In the genomic region with DNA sequence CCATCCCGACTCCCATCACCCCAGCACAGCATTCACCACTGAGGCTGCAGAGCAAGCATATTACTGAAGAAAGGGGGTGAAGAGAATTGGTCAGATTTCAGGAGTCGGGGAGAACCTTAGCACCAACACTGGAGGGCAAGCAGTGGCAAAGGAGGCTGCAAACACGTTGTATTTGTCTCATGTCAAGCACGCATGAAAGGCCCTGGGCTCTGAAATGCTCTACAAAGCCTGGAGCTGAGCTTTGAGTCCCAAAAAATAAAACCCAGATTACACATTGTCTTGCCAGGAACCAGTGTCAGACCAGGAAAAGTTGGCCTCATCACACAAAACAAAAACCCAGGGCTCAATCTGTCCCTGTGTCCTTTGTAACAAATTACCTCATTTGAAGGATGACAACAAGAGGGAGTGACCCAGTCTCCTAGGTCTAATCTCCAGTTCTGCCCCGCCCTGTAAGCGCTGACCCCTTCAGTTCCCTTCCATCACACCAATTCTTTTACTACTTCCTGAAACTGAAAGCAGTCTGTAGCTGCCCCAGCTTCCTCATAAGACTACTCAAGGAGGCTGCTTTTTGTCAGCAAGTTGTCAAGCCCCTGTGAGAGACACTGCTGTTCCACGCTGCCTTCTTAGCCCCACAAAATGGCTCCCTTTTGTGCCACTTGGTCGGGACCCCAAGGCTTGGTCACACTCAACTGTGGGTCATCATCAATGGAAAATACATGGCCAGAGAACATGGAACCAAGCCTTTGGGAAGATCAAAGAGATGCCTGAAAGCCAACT, we compare ENCODE assay signal across 8 mouse cellular contexts. TPM values are rescaled to one million over a fixed set of nuclear protein-coding genes. Genes with fewer than 3 reads are reported as not detected.
A peak's percentile ranks its signal among the peaks of the same experiment; 100 is the strongest.
DNase-seq lines count a peak whose midpoint lies in the region; ATAC-seq and TF ChIP-seq lines count a peak whose summit lies in the region.

No protein-coding gene starts in this region.

- no peaks in the 10 kb centered on the region for H3K9me3 ChIP-seq in kidney, embryonic 14.5 days (ENCODE audit: control insufficient read depth, low read length)
- H3K9me3 ChIP-seq in hindbrain, embryonic 13.5 days: no peaks in the 10 kb centered on the region
- H3K9me3 ChIP-seq in lung, postnatal 0 days (ENCODE audit: low read length): no peaks in the 10 kb centered on the region

- TF ChIP-seq CTCF in embryonic fibroblast, embryonic 13.5 days (IDR thresholded peaks at IDR 0.05; ENCODE audit: borderline replicate concordance, insufficient read depth, low read length): no peak
- no peak for TF ChIP-seq CTCF in lung, postnatal 0 days (IDR thresholded peaks at IDR 0.05)

- H3K9ac ChIP-seq in kidney, embryonic 14.5 days (ENCODE audit: low read depth, low read length): peak overlapping the region; percentile 97
- peak overlapping the region; percentile 100 for H3K9ac ChIP-seq in hindbrain, embryonic 13.5 days
- peak overlapping the region; percentile 82; the same call in 1 of the 2 replicates for H3K9ac ChIP-seq in lung, postnatal 0 days (replicated peaks; ENCODE audit: low read depth)

- H3K27me3 ChIP-seq in kidney, embryonic 14.5 days (ENCODE audit: control insufficient read depth, insufficient read depth, low read length): no peaks in the 10 kb centered on the region
- H3K27me3 ChIP-seq in hindbrain, embryonic 13.5 days: no peaks in the 10 kb centered on the region
- no peaks in the 10 kb centered on the region for H3K27me3 ChIP-seq in lung, postnatal 0 days (replicated peaks; ENCODE audit: insufficient read depth, low read length)

- no peak for ATAC-seq in kidney, embryonic 14.5 days (ENCODE audit: low FRiP score, low TSS enrichment)
- no peak for ATAC-seq in hindbrain, embryonic 13.5 days (ENCODE audit: low FRiP score)
- peak; percentile 34 for ATAC-seq in lung, postnatal 0 days

- no peak overlapping the region for H3K27ac ChIP-seq in kidney, embryonic 14.5 days (ENCODE audit: low read depth, low read length)
- H3K27ac ChIP-seq in embryonic fibroblast, embryonic 13.5 days (ENCODE audit: insufficient read depth, low read length): no peak overlapping the region
- peak overlapping the region; percentile 92 for H3K27ac ChIP-seq in hindbrain, embryonic 13.5 days
- peak overlapping the region; percentile 88 for H3K27ac ChIP-seq in lung, postnatal 0 days (ENCODE audit: low read length)

- DNase-seq in kidney, adult 11 months: no peak
- peak; percentile 86 for DNase-seq in lung, postnatal 0 days (ENCODE audit: low spot score)
- DNase-seq in retina, embryonic 14.5 days (ENCODE audit: low spot score): peak; percentile 43
- no peak for DNase-seq in left cerebral cortex, adult 8-10 months (ENCODE audit: low spot score in 2 of 2)
- no peak for DNase-seq in ovary, postnatal 10 days (ENCODE audit: low spot score)

- 17% methylated on average over 8 of the region's 8 CpGs for WGBS in kidney, embryonic 14.5 days
- 17% methylated on average over 8 of the region's 8 CpGs for WGBS in hindbrain, embryonic 13.5 days
- WGBS in lung, postnatal 0 days: 17% methylated on average over 8 of the region's 8 CpGs

- peak overlapping the region; percentile 100 for H3K4me3 ChIP-seq in kidney, embryonic 14.5 days (ENCODE audit: low read length)
- H3K4me3 ChIP-seq in embryonic fibroblast, embryonic 13.5 days (ENCODE audit: insufficient read depth, low read length): peak overlapping the region; percentile 91
- peak overlapping the region; percentile 98 for H3K4me3 ChIP-seq in hindbrain, embryonic 13.5 days
- H3K4me3 ChIP-seq in lung, postnatal 0 days (ENCODE audit: low read depth, low read length): peak overlapping the region; percentile 90

- peak overlapping the region; percentile 69 for H3K4me2 ChIP-seq in kidney, embryonic 14.5 days (replicated peaks; ENCODE audit: low read depth, low read length)
- peak overlapping the region; percentile 80 for H3K4me2 ChIP-seq in hindbrain, embryonic 13.5 days
- peak overlapping the region; percentile 96 for H3K4me2 ChIP-seq in lung, postnatal 0 days (replicated peaks; ENCODE audit: low read depth, low read length)

- peaks cover 32% of the 10 kb centered on the region for H3K4me1 ChIP-seq in kidney, embryonic 14.5 days (ENCODE audit: control insufficient read depth, insufficient read depth, low read length)
- peaks cover 6% of the 10 kb centered on the region for H3K4me1 ChIP-seq in embryonic fibroblast, embryonic 13.5 days (ENCODE audit: control insufficient read depth, insufficient read depth, low read length)
- peaks cover 52% of the 10 kb centered on the region for H3K4me1 ChIP-seq in hindbrain, embryonic 13.5 days (replicated peaks)
- peaks cover 18% of the 10 kb centered on the region for H3K4me1 ChIP-seq in lung, postnatal 0 days (ENCODE audit: insufficient read depth, low read depth, low read length)

- no peaks in the 10 kb centered on the region for H3K36me3 ChIP-seq in kidney, embryonic 14.5 days (ENCODE audit: control insufficient read depth, insufficient read depth, low read length)
- H3K36me3 ChIP-seq in hindbrain, embryonic 13.5 days: no peaks in the 10 kb centered on the region
- H3K36me3 ChIP-seq in lung, postnatal 0 days (ENCODE audit: insufficient read depth, low read length): no peaks in the 10 kb centered on the region

- no peak for TF ChIP-seq EP300 in lung, postnatal 0 days (IDR thresholded peaks at IDR 0.05)

- no peak for TF ChIP-seq POLR2A in embryonic fibroblast, embryonic 13.5 days (IDR thresholded peaks at IDR 0.05; ENCODE audit: low read depth, low read length)

RNA-seq across cellular contexts. Expression of gene Jpt1, which starts 1.6 kb away (rescaled TPM):
- polyA plus RNA-seq in kidney, embryonic 14.5 days (2014; fragmentation: Nextera tagmentation; extraction: Ambion mirVana): 487 and 524 TPM in 2 replicates
- 141 and 164 TPM in 2 replicates for polyA plus RNA-seq in embryonic fibroblast, embryonic 13.5 days (2011; ENCODE audit: insufficient read length, low read depth, missing spikeins)
- 1,452 and 1,454 TPM in 2 replicates for polyA plus RNA-seq in hindbrain, embryonic 13.5 days (2015; fragmentation: Nextera tagmentation; extraction: Ambion mirVana)
- 195 and 201 TPM in 2 replicates for polyA plus RNA-seq in lung, postnatal 0 days (2015; fragmentation: Nextera tagmentation; extraction: Ambion mirVana)
- 100 to 1,000 TPM; 125 to 152 (median 137) TPM for total RNA-seq in left cerebral cortex, adult 8-10 months (2022)

RNA-seq across cellular contexts. Expression of gene Nt5c, which starts 20.9 kb away (rescaled TPM):
- polyA plus RNA-seq in kidney, embryonic 14.5 days (2014; fragmentation: Nextera tagmentation; extraction: Ambion mirVana): 75.6 and 76.3 TPM in 2 replicates
- 54.2 and 76.2 TPM in 2 replicates for polyA plus RNA-seq in embryonic fibroblast, embryonic 13.5 days (2011; ENCODE audit: insufficient read length, low read depth, missing spikeins)
- 104 and 105 TPM in 2 replicates for polyA plus RNA-seq in hindbrain, embryonic 13.5 days (2015; fragmentation: Nextera tagmentation; extraction: Ambion mirVana)
- polyA plus RNA-seq in lung, postnatal 0 days (2015; fragmentation: Nextera tagmentation; extraction: Ambion mirVana): 102 and 109 TPM in 2 replicates
- total RNA-seq in left cerebral cortex, adult 8-10 months (2022): 10 to 100 TPM; 58.4 to 66.1 (median 61.0) TPM

RNA-seq across cellular contexts. Expression of gene Sumo2, which starts 23.5 kb away (rescaled TPM):
- 1,228 and 1,562 TPM in 2 replicates for polyA plus RNA-seq in kidney, embryonic 14.5 days (2014; fragmentation: Nextera tagmentation; extraction: Ambion mirVana)
- 408 and 505 TPM in 2 replicates for polyA plus RNA-seq in embryonic fibroblast, embryonic 13.5 days (2011; ENCODE audit: insufficient read length, low read depth, missing spikeins)
- polyA plus RNA-seq in hindbrain, embryonic 13.5 days (2015; fragmentation: Nextera tagmentation; extraction: Ambion mirVana): 1,174 and 1,182 TPM in 2 replicates
- polyA plus RNA-seq in lung, postnatal 0 days (2015; fragmentation: Nextera tagmentation; extraction: Ambion mirVana): 546 and 580 TPM in 2 replicates
- 100 to 1,000 TPM; 262 to 316 (median 290) TPM for total RNA-seq in left cerebral cortex, adult 8-10 months (2022)

RNA-seq across cellular contexts. Expression of gene Armc7, which starts 37.1 kb away (rescaled TPM):
- 5.7 and 7.9 TPM in 2 replicates for polyA plus RNA-seq in kidney, embryonic 14.5 days (2014; fragmentation: Nextera tagmentation; extraction: Ambion mirVana)
- polyA plus RNA-seq in embryonic fibroblast, embryonic 13.5 days (2011; ENCODE audit: insufficient read length, low read depth, missing spikeins): 7.1 and 8.2 TPM in 2 replicates
- polyA plus RNA-seq in hindbrain, embryonic 13.5 days (2015; fragmentation: Nextera tagmentation; extraction: Ambion mirVana): 16.9 and 18.0 TPM in 2 replicates
- 6.4 and 9.0 TPM in 2 replicates for polyA plus RNA-seq in lung, postnatal 0 days (2015; fragmentation: Nextera tagmentation; extraction: Ambion mirVana)
- 10 to 100 TPM; 11.6 to 15.1 (median 13.4) TPM for total RNA-seq in left cerebral cortex, adult 8-10 months (2022)

RNA-seq across cellular contexts. Expression of gene Slc16a5, which starts 50.3 kb away (rescaled TPM):
- polyA plus RNA-seq in kidney, embryonic 14.5 days (2014; fragmentation: Nextera tagmentation; extraction: Ambion mirVana): 9.0 and 10.7 TPM in 2 replicates
- polyA plus RNA-seq in embryonic fibroblast, embryonic 13.5 days (2011; ENCODE audit: insufficient read length, low read depth, missing spikeins): not detected in 2 replicates
- 0.19 TPM in 1 of 2 replicates, not detected in the other for polyA plus RNA-seq in hindbrain, embryonic 13.5 days (2015; fragmentation: Nextera tagmentation; extraction: Ambion mirVana)
- 0.07 and 0.13 TPM in 2 replicates for polyA plus RNA-seq in lung, postnatal 0 days (2015; fragmentation: Nextera tagmentation; extraction: Ambion mirVana)
- not detected for total RNA-seq in left cerebral cortex, adult 8-10 months (2022)

Comparison
In these comparisons a context has a peak if more than half of its experiments do, and no peak if none do; other contexts are left out.
1. H3K27ac ChIP-seq: peak in hindbrain, embryonic 13.5 days (single experiment) and lung, postnatal 0 days (single experiment); none in kidney, embryonic 14.5 days (single experiment) and embryonic fibroblast, embryonic 13.5 days (single experiment).
2. DNase-seq: peak in lung, postnatal 0 days (single experiment) and retina, embryonic 14.5 days (single experiment); none in kidney, adult 11 months (single experiment), left cerebral cortex, adult 8-10 months (0 of 2) and ovary, postnatal 10 days (single experiment).
3. Peak in every context shown above with its lines, with median percentiles within 50 percentile points of each other: H3K4me2 ChIP-seq, H3K4me3 ChIP-seq and H3K9ac ChIP-seq.